Mouse (Mus musculus) heart, embryonic 11.5 days (tissue): Measurements from ENCODE around the gene Slfn2. TPM values are rescaled to one million over a fixed set of nuclear protein-coding genes. Genes with fewer than 3 reads are reported as not detected.

Source experiments
- ATAC-seq: fragments of 200-750 bp; cut with Nextera tagmentation; replicated peaks from 2 replicates; pipeline ENCODE4 v1.8.0; 2017; ENCODE audit warnings: moderate library complexity; ENCODE audit not compliant: insufficient number of reproducible peaks, low FRiP score, low TSS enrichment
- H3K27ac ChIP-seq: fragments of 300-500 bp; sonication (generic); 2 replicates; pipeline ENCODE4 v1.5.1; 2014; ENCODE audit warnings: mild to moderate bottlenecking, low read depth, low read length
- H3K27me3 ChIP-seq: fragments of 300-500 bp; sonication (generic); 2 replicates; pipeline ENCODE4 v1.6.1; 2014; ENCODE audit warnings: mild to moderate bottlenecking, low read length, mixed read lengths; ENCODE audit not compliant: control insufficient read depth, insufficient read depth
- H3K36me3 ChIP-seq: fragments of 300-500 bp; sonication (generic); 2 replicates; pipeline ENCODE4 v1.6.1; 2014; ENCODE audit warnings: mild to moderate bottlenecking, low read length, moderate library complexity, mixed read lengths; ENCODE audit not compliant: control insufficient read depth, insufficient read depth
- H3K4me1 ChIP-seq: fragments of 300-500 bp; sonication (generic); 2 replicates; pipeline ENCODE4 v1.6.1; 2014; ENCODE audit warnings: low read length; ENCODE audit not compliant: control insufficient read depth, insufficient read depth
- H3K4me2 ChIP-seq: fragments of 300-500 bp; sonication (generic); 2 replicates; pipeline ENCODE4 v1.6.1; 2014; ENCODE audit warnings: mild to moderate bottlenecking, moderate library complexity
- H3K4me3 ChIP-seq: fragments of 300-500 bp; sonication (generic); 2 replicates; pipeline ENCODE4 v1.5.1; 2014; ENCODE audit warnings: low read depth, low read length
- H3K9ac ChIP-seq: fragments of 300-500 bp; sonication (generic); 2 replicates; pipeline ENCODE4 v1.6.1; 2014; ENCODE audit warnings: mild to moderate bottlenecking, low read depth, low read length, moderate library complexity
- H3K9me3 ChIP-seq: fragments of 300-500 bp; sonication (generic); replicated peaks from 2 replicates; pipeline ENCODE4 v1.6.1; 2016; ENCODE audit warnings: low read length; ENCODE audit not compliant: control insufficient read depth
- WGBS: fragments of 180-500 bp; shearing (Covaris S2); extraction: QIAGEN DNeasy Blood & Tissue Kit; methylation state at CpG from one replicate; pipeline ENCODE4 v1.1.7; 2014; ENCODE audit not compliant: insufficient replicate concordance; 5-methylcytosine and 5-hydroxymethylcytosine counted together
- polyA plus RNA-seq: library from polyadenylated mRNA; unstranded; fragments of >200 nt; fragmentation: Nextera tagmentation; extraction: Ambion mirVana; gene quantifications from 2 replicates; pipeline ENCODE4 v1.2.1, GENCODE M21; 2014

The Slfn2 gene
- polyA plus RNA-seq, 1 experiment from 2014 or later = 2.4 TPM

DNA sequence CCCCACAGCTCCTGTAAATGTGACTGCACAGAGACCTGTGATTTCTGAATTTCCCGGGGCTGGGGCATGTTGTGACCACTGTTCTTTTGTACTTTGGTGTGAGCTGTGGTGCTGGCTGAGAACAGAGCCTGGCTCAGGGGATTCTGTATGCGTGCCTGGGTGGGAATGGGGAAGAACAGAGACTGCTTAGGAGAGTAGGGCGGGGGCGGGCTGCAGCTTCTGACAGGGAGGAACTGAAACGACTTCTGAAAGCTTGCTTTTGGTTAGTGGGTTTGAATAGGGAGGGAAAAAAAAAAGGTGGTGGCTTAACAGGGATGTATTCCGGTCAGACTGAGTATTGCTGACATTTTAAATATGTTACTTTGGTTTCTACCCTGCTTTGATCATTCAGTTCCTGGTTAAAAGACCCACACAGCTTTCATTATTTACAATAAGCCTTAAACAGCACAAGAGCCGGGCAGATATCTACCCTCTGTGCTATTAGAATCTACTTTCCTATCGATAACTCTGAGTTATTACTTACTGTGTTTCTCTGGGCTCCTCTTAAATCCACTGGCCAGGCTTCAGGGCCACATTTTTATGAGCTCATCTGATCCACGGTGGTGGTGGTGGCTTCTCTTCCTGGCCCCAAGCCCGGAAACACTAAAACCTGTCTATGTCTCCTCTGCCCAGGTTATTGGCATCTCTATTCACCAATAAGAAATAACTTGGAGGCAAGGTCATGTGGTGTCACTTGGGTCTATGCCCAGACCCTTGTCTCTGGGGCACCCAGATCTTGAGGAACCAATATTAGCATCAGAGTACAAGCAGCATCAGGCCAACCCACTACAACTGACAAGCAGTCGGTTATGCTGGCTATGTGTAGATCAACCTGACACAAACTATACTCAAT is 2.0 kb downstream of the Slfn2 start:
- Histone ChIP-seq H3K36me3 (no peaks in the 10 kb centered on the region), H3K9ac (no peak overlapping the region), H3K4me2 (peak overlapping the region; percentile 2; the same call in 1 of the 2 replicates), H3K27ac (no peak overlapping the region), H3K9me3 (no peaks in the 10 kb centered on the region), H3K4me1 (no peaks in the 10 kb centered on the region), H3K4me3 (no peak overlapping the region), H3K27me3 (no peaks in the 10 kb centered on the region)
- 44% methylated on average over 11 of the region's 11 CpGs for WGBS
- no peak for ATAC-seq

DNA sequence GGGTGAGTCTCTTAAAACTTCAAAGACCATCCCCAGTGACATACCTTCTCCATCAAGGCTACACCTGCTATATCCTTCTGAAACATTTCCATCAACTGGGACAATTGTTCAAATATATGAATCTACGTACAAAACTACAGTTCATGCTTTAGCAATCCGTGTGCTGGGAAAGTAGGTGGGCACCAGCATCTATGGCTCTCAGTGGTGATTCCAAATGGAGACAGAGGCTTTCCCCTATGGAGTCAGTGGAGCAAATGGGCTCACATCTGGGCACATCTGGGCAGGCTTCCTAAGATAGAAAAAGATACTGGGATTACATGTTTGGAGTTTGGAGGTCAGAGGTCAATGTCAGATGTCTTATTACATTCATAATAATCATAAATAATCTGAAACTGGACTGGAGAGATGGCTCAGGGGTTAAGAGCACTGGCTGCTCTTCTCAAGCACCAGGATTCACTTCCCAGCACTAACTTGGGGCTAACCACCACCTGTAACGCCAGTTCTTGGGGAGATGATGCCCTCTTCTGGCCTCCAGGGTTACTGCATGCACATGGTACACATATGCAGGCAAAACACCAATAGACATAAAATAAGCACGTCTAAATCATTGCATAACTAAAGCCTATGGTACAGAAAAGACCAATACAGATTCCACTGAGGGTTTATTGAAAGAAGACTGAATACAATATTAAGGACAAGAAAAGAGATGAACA is 3.2 kb downstream of the Slfn2 start:
- no peak for ATAC-seq
- WGBS = 67% methylated on average over 4 of the region's 4 CpGs
- no peaks in the 10 kb centered on the region for H3K36me3 ChIP-seq
- H3K9me3 ChIP-seq = no peaks in the 10 kb centered on the region
- no peak overlapping the region for H3K4me3 ChIP-seq
- H3K27me3 ChIP-seq = no peaks in the 10 kb centered on the region
- no peak overlapping the region for H3K9ac ChIP-seq
- H3K27ac ChIP-seq = no peak overlapping the region
- H3K4me1 ChIP-seq = no peaks in the 10 kb centered on the region
- no peak overlapping the region for H3K4me2 ChIP-seq

DNA sequence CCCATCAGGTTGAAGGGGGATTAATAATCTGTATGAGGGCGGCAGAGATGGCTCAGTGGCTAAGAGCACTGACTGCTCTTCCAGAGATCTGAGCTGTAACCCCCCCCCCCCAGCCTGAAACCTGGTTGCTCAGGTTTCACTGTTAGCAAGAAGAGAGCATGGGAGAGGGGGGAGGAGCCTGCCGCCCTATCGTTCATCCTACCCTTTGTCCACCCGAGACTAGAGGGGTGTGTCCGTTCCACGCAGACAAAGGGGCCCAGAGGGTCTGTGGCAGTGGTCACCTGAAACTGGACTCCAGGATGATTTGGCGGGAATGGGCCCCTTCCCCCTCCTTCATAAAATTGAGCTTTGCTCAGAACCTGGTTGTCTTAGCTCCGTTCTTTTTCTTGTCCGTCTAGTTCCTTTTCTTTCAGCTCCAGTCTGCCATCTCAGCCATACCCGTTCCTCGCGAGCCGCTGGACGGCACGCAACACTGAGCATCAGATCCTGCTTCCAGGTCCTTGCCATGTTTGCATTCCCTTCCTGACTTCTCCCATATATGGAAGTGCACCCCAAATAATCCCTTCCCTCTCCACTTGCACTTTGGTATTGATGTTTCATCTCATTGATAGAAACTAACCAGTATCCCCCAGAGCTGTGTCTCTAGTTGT is 5.5 kb downstream of the Slfn2 start:
- WGBS = 85% methylated on average over 15 of the region's 15 CpGs
- no peak for ATAC-seq
- H3K4me2 ChIP-seq = no peak overlapping the region

DNA sequence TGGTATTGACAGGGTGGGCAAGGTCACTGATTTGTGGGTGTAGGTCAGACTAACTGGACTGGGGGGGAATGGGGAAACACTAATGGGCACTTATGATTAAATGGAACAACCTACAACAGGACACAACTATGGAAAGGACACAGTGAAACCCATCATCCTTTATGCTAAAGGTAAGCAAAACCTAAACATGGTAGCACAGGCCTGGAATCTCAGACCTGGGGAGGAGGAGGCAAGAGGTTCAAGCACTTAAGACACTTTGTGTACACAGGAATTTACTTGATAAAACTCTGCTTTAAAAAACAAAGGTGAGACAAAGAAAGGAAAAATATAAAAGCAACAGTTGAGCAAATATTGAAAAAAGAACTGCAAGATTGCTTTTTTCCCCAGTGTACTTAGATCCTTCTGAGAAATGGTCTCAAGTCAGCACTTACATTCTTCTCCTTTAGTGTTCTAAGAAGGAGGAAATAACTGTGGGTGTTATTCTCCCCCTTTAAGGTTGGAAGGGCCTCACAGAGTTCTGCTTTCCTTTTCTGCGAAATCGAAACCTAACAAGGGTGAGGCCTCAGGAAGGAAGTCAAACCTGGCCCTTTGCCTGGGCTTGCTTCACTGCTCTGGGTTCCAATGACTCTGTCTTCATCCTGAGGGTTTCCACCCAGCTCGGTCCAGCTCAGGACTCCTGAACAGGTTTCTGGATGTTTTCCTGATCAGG is 13.0 kb downstream of the Slfn2 start:
- Histone ChIP-seq H3K4me1 (peaks cover 6% of the 10 kb centered on the region; the same call in 1 of the 2 replicates), H3K4me3 (no peak overlapping the region), H3K27ac (peak overlapping the region; percentile 60), H3K9ac (no peak overlapping the region), H3K9me3 (no peaks in the 10 kb centered on the region), H3K36me3 (no peaks in the 10 kb centered on the region), H3K27me3 (no peaks in the 10 kb centered on the region), H3K4me2 (no peak overlapping the region)
- 66% methylated on average over 3 of the region's 3 CpGs for WGBS
- no peak for ATAC-seq

More for the DNA sequence above, 5.5 kb downstream of the Slfn2 start:
- Histone ChIP-seq H3K4me3 (no peak overlapping the region), H3K9me3 (no peaks in the 10 kb centered on the region), H3K27ac (no peak overlapping the region), H3K9ac (no peak overlapping the region), H3K36me3 (no peaks in the 10 kb centered on the region), H3K4me1 (no peaks in the 10 kb centered on the region), H3K27me3 (no peaks in the 10 kb centered on the region)

DNA sequence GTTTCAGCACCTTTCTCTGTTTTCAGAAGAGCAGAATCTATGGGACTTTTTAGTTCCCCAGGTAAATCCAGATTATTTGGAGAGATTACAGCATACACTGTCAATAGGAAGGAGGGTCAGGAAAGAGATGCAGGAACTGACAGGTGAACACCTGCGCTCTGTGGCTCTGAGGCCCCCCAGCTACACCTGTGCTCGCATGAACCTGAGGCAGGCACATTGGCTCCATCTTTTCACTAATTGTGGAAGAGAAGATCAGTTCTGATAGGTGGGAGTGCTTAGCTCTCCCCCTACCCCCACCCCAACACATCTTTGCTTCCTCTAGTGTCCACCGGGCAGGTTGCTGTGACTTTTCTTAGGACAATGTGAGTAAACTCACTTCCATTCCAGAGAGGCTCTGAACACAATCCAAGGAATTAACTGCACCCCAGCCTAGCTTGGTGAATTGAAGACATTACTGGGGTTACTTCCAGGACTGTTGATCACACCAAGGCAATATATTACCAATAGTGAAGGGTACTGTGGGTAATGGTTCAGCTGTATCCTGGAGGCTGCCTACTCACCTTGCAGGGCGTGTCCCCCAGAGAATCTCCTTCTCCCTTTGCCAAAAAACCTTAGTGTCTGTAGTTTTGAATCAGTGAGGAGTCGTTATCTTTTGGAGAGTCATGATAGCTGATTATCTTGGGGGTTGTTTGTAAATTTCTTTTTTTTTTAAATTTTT is 13.7 kb downstream of the Slfn2 start:
- Histone ChIP-seq H3K4me1 (peaks cover 6% of the 10 kb centered on the region; the same call in 1 of the 2 replicates), H3K27ac (peak overlapping the region; percentile 60), H3K4me3 (no peak overlapping the region), H3K9ac (no peak overlapping the region), H3K27me3 (no peaks in the 10 kb centered on the region), H3K4me2 (no peak overlapping the region), H3K36me3 (no peaks in the 10 kb centered on the region), H3K9me3 (no peaks in the 10 kb centered on the region)
- 81% methylated on average over 5 of the region's 5 CpGs for WGBS
- ATAC-seq = no peak

DNA sequence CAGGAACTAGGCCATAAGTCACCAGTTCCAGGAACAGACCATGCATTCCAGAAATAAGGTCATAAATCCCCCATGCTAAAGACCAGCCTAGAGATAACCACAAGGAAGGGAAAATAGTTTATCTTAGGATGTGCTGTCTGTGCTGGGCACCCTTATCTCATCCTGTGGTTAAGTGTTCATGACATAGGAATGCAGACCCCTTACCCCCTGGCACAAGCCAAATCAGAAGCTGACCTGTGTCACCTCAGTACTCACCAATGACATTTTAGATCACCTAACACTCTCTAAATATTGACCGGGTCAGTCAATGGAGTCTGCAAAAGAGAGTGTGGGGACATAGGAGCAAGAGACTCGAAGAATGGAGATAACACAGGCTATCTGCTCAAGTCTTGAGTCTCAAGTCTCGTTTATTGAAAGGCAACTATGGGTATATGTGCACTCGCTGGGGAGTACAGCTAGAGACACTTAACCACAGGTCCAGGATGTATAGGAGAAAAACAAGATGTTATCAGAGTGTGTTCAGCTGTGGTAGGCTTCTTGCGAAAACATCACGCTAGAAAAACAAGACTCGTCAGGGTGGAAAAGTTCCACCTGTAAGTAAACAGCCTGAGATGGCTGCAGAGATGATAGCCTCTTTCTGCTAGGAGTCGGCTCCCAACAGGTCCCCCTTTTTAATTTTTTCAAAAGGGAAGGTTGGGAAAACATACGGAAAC is 14.7 kb downstream of the Slfn2 start:
- ATAC-seq = no peak
- H3K4me1 ChIP-seq = peaks cover 6% of the 10 kb centered on the region; the same call in 1 of the 2 replicates
- H3K27me3 ChIP-seq = no peaks in the 10 kb centered on the region
- H3K36me3 ChIP-seq = no peaks in the 10 kb centered on the region
- H3K9me3 ChIP-seq = no peaks in the 10 kb centered on the region
- no peak overlapping the region for H3K4me3 ChIP-seq
- no peak overlapping the region; the same call in 1 of the 2 replicates for H3K27ac ChIP-seq
- no peak overlapping the region for H3K4me2 ChIP-seq
- 37% methylated on average over 9 of the region's 9 CpGs for WGBS
- no peak overlapping the region for H3K9ac ChIP-seq

DNA sequence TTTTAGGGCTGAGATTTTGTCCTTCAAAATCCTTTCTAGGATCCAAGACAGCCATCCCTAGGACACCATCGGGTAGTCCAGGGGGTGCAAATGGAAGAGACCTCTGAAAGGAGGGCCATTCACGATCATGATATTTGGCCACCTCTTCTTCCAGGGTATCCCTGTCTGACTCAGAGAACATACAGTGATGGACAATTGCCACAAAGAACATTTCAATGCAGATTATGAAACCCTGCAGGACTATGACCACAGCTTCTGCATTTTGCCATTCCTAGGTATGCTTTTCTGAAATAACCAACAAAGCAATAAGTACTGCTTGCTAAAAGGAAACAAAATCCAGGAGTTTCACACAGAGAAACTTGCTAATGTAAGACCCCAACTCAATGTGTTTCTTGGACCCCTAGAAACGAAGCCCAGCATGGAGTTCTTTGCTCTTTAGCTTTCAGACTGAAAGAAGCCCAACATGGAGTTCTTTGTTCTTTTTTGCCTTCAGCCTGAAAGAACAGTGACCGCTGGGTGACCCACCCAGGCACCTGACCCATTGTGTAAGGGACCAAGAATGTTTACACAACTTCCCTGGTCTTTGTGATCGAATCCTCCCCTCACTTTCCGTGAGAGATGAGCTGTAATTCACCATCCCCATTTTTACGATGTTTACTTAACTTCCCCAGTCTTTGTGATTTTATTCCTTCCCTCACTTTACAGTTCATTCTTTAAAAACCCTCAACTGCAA is 18.0 kb downstream of the Slfn2 start:
- Histone ChIP-seq H3K27ac (no peak overlapping the region), H3K4me3 (no peak overlapping the region), H3K9me3 (no peaks in the 10 kb centered on the region), H3K9ac (no peak overlapping the region), H3K4me1 (peaks cover 6% of the 10 kb centered on the region; the same call in 1 of the 2 replicates), H3K27me3 (no peaks in the 10 kb centered on the region), H3K4me2 (no peak overlapping the region), H3K36me3 (no peaks in the 10 kb centered on the region)
- WGBS = 74% methylated on average over 7 of the region's 7 CpGs
- ATAC-seq = no peak
